Mouse (Mus musculus) midbrain, embryonic 15.5 days (tissue): Measurements from ENCODE around the gene Pias3. TPM values are rescaled to one million over a fixed set of nuclear protein-coding genes. Genes with fewer than 3 reads are reported as not detected.

Experiments
- ATAC-seq: fragments of 200-750 bp; cut with Nextera tagmentation; replicated peaks from 2 replicates; pipeline ENCODE4 v1.8.0; 2017; ENCODE audit warnings: moderate TSS enrichment
- H3K27ac ChIP-seq: fragments of 300-500 bp; sonication (generic); 2 replicates; pipeline ENCODE4 v1.5.1; 2015; ENCODE audit warnings: mild to moderate bottlenecking, inconsistent platforms
- H3K27me3 ChIP-seq: fragments of 300-500 bp; sonication (generic); replicated peaks from 2 replicates; pipeline ENCODE4 v1.6.1; 2015; ENCODE audit warnings: inconsistent platforms
- H3K36me3 ChIP-seq: fragments of 300-500 bp; sonication (generic); replicated peaks from 2 replicates; pipeline ENCODE4 v1.6.1; 2015; ENCODE audit warnings: inconsistent platforms
- H3K4me1 ChIP-seq: fragments of 300-500 bp; sonication (generic); 2 replicates; pipeline ENCODE4 v1.6.1; 2015; ENCODE audit warnings: inconsistent platforms
- H3K4me2 ChIP-seq: fragments of 300-500 bp; sonication (generic); 2 replicates; pipeline ENCODE4 v1.6.1; 2015; ENCODE audit warnings: inconsistent platforms, mild to moderate bottlenecking, moderate library complexity
- H3K4me3 ChIP-seq: fragments of 300-500 bp; sonication (generic); 2 replicates; pipeline ENCODE4 v1.5.1; 2015; ENCODE audit warnings: mild to moderate bottlenecking, inconsistent platforms
- H3K9ac ChIP-seq: fragments of 300-500 bp; sonication (generic); 2 replicates; pipeline ENCODE4 v1.6.1; 2015; ENCODE audit warnings: mild to moderate bottlenecking, inconsistent platforms
- H3K9me3 ChIP-seq: fragments of 300-500 bp; sonication (generic); 2 replicates; pipeline ENCODE4 v1.6.1; 2016; ENCODE audit warnings: inconsistent platforms
- WGBS: fragments of 180-500 bp; shearing (Covaris S2); methylation state at CpG from one replicate; pipeline ENCODE4 v1.1.7; 2015; ENCODE audit warnings: mixed read lengths; 5-methylcytosine and 5-hydroxymethylcytosine counted together
- polyA plus RNA-seq: library from polyadenylated mRNA; unstranded; fragments of >200 nt; fragmentation: Nextera tagmentation; extraction: Ambion mirVana; gene quantifications from 2 replicates; pipeline ENCODE4 v1.2.1, GENCODE M21; 2015

Pias3 gene
- polyA plus RNA-seq, 1 experiment from 2014 or later: 37.8 TPM

GRCm38 (mm10) chr3:96708684-96709064 is 12.5 kb downstream of the Pias3 start:
- H3K9ac ChIP-seq: no peak overlapping the region
- H3K9me3 ChIP-seq: no peaks in the 10 kb centered on the region
- H3K4me3 ChIP-seq: peak overlapping the region; percentile 46
- peaks cover 24% of the 10 kb centered on the region for H3K36me3 ChIP-seq
- ATAC-seq: 0 out of 2 replicates have a peak, but pooled peaks have one; percentile 12
- H3K27me3 ChIP-seq: no peaks in the 10 kb centered on the region
- 49% methylated on average over 2 of the region's 2 CpGs for WGBS
- H3K27ac ChIP-seq: no peak overlapping the region
- H3K4me2 ChIP-seq: peak overlapping the region; percentile 90
- H3K4me1 ChIP-seq: peaks cover 7% of the 10 kb centered on the region; the same call in 1 of the 2 replicates

DNA sequence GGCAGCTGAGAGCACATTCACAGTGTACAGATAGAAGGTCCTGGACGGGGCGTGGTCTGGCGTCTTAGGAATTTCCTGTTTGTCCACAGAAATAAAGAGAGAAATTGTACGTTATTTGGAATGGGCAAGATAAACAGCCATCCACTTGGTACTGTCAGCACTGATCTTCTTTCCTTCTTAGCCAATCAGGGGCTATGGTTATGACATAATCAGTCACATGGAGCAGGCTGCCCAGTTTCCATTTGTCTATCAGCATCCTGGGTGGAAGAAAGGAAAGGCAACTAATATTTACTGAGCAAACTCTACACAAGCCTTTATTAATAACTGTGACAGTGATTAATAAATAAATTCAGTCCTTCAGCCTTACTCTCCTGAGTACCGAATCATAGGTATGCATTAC is 18.1 kb downstream of the Pias3 start:
- Histone ChIP-seq H3K4me2 (no peak overlapping the region), H3K9me3 (no peaks in the 10 kb centered on the region), H3K27me3 (no peaks in the 10 kb centered on the region), H3K4me3 (no peak overlapping the region), H3K4me1 (no peaks in the 10 kb centered on the region), H3K36me3 (peaks cover 36% of the 10 kb centered on the region), H3K9ac (no peak overlapping the region), H3K27ac (no peak overlapping the region)
- 96% methylated on average over 5 of the region's 5 CpGs for WGBS
- ATAC-seq: no peak

- 90% methylated on average over 2 of the region's 2 CpGs for WGBS
- no peaks in the 10 kb centered on the region for H3K9me3 ChIP-seq
- peaks cover 36% of the 10 kb centered on the region for H3K36me3 ChIP-seq
- H3K4me2 ChIP-seq: no peak overlapping the region
- H3K27me3 ChIP-seq: no peaks in the 10 kb centered on the region
- no peak overlapping the region for H3K4me3 ChIP-seq
- H3K4me1 ChIP-seq: no peaks in the 10 kb centered on the region
- H3K27ac ChIP-seq: no peak overlapping the region
- no peak for ATAC-seq
- H3K9ac ChIP-seq: no peak overlapping the region
These were observed 19.7 kb downstream of the Pias3 start for GRCm38 (mm10) chr3:96715854-96716253.

DNA sequence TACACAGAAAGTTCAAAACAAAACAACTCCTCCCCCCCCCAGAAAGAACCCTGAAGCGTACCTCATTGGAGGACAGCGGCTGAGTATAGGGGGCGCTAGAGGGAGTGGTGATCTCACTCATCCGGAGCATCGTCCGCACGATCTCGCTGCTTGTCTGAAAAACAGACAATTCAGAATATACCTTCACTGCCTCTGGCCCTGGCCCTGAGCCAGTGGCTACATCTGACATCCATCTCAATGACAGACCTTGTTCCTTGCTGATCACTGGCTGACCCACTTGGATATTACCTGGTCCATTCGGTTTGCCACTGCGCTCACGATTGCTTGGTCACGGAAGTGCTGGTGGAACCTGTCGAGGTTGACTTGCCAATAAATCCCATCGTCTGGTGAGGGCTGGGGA is 23.0 kb downstream of the Pias3 start:
- 32% methylated on average over 14 of the region's 14 CpGs for WGBS
- H3K36me3 ChIP-seq: peaks cover 25% of the 10 kb centered on the region; the same call in 1 of the 2 replicates
- H3K4me3 ChIP-seq: no peak overlapping the region
- H3K9ac ChIP-seq: no peak overlapping the region
- ATAC-seq: no peak
- H3K27me3 ChIP-seq: no peaks in the 10 kb centered on the region
- H3K4me2 ChIP-seq: no peak overlapping the region
- H3K27ac ChIP-seq: no peak overlapping the region
- H3K4me1 ChIP-seq: no peaks in the 10 kb centered on the region
- no peaks in the 10 kb centered on the region for H3K9me3 ChIP-seq

DNA sequence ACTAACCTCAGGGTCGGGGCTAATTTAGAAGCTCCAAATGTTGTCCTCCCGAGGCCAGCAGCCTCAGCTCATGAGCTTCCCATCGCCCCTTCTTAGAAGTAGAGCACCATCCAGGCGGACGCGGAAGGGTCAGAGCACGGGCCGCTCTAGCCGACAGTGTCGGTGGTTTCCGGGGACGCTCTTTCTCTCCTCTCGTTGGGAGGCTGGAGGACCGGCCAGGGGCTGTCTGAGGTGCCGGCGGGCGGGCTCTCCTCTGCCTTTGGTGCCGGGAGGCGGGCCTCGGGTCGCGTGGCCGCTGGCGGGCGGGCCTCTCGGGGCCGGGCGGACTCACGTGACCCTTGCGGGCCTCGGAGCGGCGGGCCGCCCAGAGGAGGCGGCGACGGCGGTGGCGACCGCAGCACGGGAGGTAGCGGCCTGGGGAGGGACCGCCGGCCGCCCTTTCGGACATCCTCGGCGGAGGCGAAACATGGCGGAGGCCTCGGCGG is 31.2 kb downstream of the Pias3 start, which contains the start of the genes Polr3c and Rnf115:
Gene Polr3c (minus strand): TSS at position 286 of the 485 bp plus-strand sequence.
Gene Rnf115 (plus strand): TSS at position 322 of the 485 bp plus-strand sequence.
- Histone ChIP-seq H3K4me3 (peak within 1 kb of the TSS; percentile 79), H3K9ac (peak within 1 kb of the TSS; percentile 79), H3K27me3 (no peaks in the 10 kb centered on the region), H3K27ac (peak within 1 kb of the TSS; percentile 86), H3K4me2 (peak within 1 kb of the TSS; percentile 59), H3K4me1 (peaks cover 39% of the 10 kb centered on the region), H3K36me3 (peaks cover 8% of the 10 kb centered on the region; the same call in 1 of the 2 replicates), H3K9me3 (no peaks in the 10 kb centered on the region)
- WGBS: under 1% methylated on average over 51 of the region's 52 CpGs
- peak; percentile 98 for ATAC-seq

- Histone ChIP-seq H3K27ac (peak overlapping the region; percentile 86), H3K4me3 (peak overlapping the region; percentile 79), H3K36me3 (0 out of 2 replicates have a peak, but pooled peaks cover 5% of the 10 kb centered on the region), H3K9ac (peak overlapping the region; percentile 79), H3K9me3 (no peaks in the 10 kb centered on the region), H3K4me2 (peak overlapping the region; percentile 59), H3K27me3 (no peaks in the 10 kb centered on the region), H3K4me1 (peaks cover 39% of the 10 kb centered on the region)
- ATAC-seq: peak; percentile 75
- WGBS: under 1% methylated on average over 42 of the region's 42 CpGs
These were observed 31.8 kb downstream of the Pias3 start for GRCm38 (mm10) chr3:96727828-96728633.

GRCm38 (mm10) chr3:96728634-96729402 is 32.6 kb downstream of the Pias3 start:
- no peaks in the 10 kb centered on the region for H3K27me3 ChIP-seq
- no peaks in the 10 kb centered on the region for H3K9me3 ChIP-seq
- no peaks in the 10 kb centered on the region for H3K36me3 ChIP-seq
- peaks cover 39% of the 10 kb centered on the region for H3K4me1 ChIP-seq
- peak overlapping the region; percentile 59 for H3K4me2 ChIP-seq
- H3K4me3 ChIP-seq: peak overlapping the region; percentile 79
- 35% methylated on average over 7 of the region's 7 CpGs for WGBS
- H3K9ac ChIP-seq: peak overlapping the region; percentile 79
- peak overlapping the region; percentile 86 for H3K27ac ChIP-seq
- ATAC-seq: no peak

DNA sequence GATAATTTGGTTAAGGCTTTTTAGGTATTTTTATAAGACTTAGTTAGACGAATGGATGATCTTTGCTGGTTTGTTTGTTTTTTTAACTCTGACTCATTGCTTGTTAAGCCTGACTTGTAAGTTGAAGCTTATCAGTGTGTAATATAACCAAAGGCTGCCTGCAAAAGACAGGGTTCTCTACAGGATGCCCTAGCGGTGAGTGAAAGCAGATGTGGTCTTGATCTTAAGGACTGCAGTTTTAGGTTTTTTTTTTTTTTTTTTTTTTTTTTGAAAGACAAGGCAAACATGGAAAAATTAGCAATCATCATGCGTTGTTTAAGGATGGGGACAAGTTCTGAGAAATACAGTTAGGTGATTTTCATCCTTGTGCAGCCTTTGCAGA is 33.2 kb downstream of the Pias3 start:
- 85% methylated on average over 3 of the region's 3 CpGs for WGBS
- peaks cover 39% of the 10 kb centered on the region for H3K4me1 ChIP-seq
- no peak overlapping the region for H3K4me3 ChIP-seq
- no peaks in the 10 kb centered on the region for H3K36me3 ChIP-seq
- no peak for ATAC-seq
- H3K27me3 ChIP-seq: no peaks in the 10 kb centered on the region
- H3K9me3 ChIP-seq: no peaks in the 10 kb centered on the region
- H3K9ac ChIP-seq: no peak overlapping the region
- no peak overlapping the region for H3K27ac ChIP-seq
- peak overlapping the region; percentile 59; the same call in 1 of the 2 replicates for H3K4me2 ChIP-seq

DNA sequence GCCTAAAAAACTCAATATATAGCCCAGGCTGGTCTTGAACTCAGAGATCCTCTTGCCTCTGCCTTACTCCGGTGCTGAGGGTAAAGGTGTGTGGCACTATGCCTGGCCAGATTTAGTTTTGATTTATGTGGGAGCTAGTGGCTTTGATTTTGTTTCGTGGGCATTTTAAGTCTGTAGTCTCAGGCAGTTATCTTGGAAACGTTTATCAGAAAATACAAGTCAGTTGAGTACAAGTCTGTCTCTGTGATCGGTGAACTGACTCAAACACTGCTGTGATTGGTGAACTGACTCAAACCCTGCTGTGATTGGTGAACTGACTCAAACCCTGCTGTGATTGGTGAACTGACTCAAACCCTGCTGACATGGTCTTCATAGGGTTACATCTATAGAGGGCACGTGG is 34.6 kb downstream of the Pias3 start:
- no peak for ATAC-seq
- H3K27ac ChIP-seq: no peak overlapping the region
- WGBS: 62% methylated on average over 5 of the region's 5 CpGs
- H3K4me3 ChIP-seq: no peak overlapping the region
- no peaks in the 10 kb centered on the region for H3K36me3 ChIP-seq
- H3K9me3 ChIP-seq: no peaks in the 10 kb centered on the region
- H3K4me2 ChIP-seq: no peak overlapping the region
- H3K4me1 ChIP-seq: peaks cover 39% of the 10 kb centered on the region
- no peak overlapping the region for H3K9ac ChIP-seq
- H3K27me3 ChIP-seq: no peaks in the 10 kb centered on the region

DNA sequence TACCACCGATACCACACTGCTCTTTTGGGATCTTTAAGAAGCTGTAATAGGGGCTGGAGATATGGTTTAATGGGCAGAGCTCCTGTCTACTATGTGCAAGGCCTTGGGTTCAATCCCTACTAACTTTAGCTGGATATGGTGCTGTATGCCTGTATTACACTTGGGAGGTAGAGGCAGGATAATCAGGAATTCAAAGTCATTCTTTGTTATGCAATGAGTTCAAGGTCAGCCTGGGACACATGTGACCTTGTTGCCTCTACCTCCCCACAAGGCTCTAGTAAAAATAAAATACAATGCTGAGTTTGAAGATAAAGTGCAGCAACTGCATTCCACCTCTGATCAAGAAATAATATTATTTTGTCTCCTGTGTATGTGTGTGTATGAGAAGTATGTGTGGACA is 37.8 kb downstream of the Pias3 start:
- H3K27me3 ChIP-seq: no peaks in the 10 kb centered on the region
- H3K9ac ChIP-seq: no peak overlapping the region
- no peak overlapping the region for H3K27ac ChIP-seq
- H3K9me3 ChIP-seq: no peaks in the 10 kb centered on the region
- no peaks in the 10 kb centered on the region for H3K36me3 ChIP-seq
- ATAC-seq: no peak
- no peak overlapping the region for H3K4me3 ChIP-seq
- peaks cover 23% of the 10 kb centered on the region for H3K4me1 ChIP-seq
- 94% methylated on average over 1 of the region's 1 CpGs for WGBS
- no peak overlapping the region for H3K4me2 ChIP-seq

DNA sequence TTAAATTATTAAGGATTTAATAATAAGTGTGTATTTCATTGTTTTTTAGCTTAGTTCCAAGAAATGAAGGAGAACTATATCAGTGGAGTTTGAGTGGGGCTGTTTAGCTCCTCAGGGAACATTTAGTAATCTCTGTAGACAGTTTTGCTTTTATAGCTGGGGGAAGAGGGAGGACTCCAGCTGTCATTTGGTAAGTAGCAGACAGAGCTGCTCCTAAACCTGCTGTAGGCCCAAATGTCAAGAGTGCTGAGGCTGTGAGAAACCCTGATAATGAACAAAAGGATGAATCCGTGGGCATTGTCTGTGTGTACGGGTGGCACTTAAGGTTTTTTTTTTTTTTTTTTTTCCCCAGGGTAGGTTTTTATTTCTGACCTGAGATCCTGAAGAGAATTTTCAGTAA is 39.0 kb downstream of the Pias3 start:
- Histone ChIP-seq H3K27me3 (no peaks in the 10 kb centered on the region), H3K4me1 (peaks cover 12% of the 10 kb centered on the region), H3K4me3 (no peak overlapping the region), H3K9me3 (no peaks in the 10 kb centered on the region), H3K4me2 (no peak overlapping the region), H3K9ac (no peak overlapping the region), H3K27ac (no peak overlapping the region), H3K36me3 (no peaks in the 10 kb centered on the region)
- no peak for ATAC-seq
- 74% methylated on average over 2 of the region's 2 CpGs for WGBS

DNA sequence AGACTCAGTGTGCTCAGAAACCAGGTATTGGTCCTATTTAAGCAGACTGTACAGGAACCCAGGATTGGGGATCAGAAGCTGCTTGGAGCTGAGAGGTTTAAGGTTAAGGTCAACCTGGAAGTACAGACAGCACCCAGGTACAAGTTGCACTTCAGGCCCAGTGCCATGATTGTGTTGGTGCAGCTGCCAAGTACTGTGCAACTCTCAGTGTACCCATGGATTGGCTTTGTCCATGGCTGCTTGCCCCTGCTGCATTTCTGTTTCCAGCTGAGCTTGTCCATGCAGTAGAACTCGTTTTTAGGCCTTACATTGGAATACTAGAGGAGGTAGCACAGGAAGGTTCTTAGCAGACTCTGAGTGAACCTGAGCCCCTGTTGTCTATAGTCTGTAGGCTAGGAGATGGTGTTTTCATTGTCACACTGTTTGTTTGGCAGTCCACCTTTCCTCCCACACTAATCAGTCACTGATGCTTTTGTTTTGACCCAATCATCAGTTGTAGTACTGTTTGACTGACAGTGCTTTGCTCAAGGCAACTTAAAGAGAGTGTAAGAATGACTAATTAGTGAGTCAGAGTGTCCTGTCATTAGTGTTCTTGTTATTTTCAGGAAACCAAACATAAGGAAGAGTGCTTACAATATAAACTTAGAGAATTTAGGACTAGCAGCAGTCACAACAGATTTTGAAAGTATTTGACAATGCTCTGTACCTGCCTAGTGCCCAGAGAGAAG is 41.0 kb downstream of the Pias3 start:
- Histone ChIP-seq H3K4me1 (no peaks in the 10 kb centered on the region), H3K9ac (no peak overlapping the region), H3K4me2 (no peak overlapping the region), H3K27ac (no peak overlapping the region), H3K36me3 (no peaks in the 10 kb centered on the region), H3K27me3 (no peaks in the 10 kb centered on the region), H3K4me3 (no peak overlapping the region), H3K9me3 (no peaks in the 10 kb centered on the region)
- 57% methylated on average over 1 of the region's 1 CpGs for WGBS
- ATAC-seq: no peak
